ENCODE assay signal across 8 mouse cellular contexts in the genomic region with DNA sequence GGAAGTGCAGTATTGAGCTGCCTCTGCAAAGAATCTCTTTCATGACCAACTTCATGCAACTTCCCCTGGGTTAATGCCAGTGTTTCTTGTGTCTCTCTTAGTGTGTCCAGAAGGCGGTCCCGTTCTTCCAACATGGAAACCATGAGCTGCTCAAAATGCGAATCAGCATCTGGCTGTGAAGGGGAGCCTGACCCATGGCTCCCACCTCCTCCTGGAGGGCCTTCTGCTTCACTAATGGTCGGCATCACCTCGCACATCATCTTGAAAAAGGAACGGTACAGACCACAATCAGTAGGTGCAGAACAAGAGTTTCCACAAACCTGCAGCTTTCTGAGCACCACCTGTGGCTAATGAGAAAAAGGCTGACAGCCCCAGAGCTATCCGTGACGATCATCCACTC. TPM values are rescaled to one million over a fixed set of nuclear protein-coding genes. Genes with fewer than 3 reads are reported as not detected.
DNase-seq lines count a peak whose midpoint lies in the region; ATAC-seq lines count a peak whose summit lies in the region.

No protein-coding gene starts in this region.

- 0 out of 2 replicates have a peak, but pooled peaks cover 3% of the 10 kb centered on the region for H3K27me3 ChIP-seq in kidney, embryonic 15.5 days
- H3K27me3 ChIP-seq in embryonic facial prominence, embryonic 12.5 days: no peaks in the 10 kb centered on the region
- H3K27me3 ChIP-seq in hindbrain, embryonic 16.5 days (replicated peaks; ENCODE audit: control insufficient read depth, insufficient read depth, low read length): no peaks in the 10 kb centered on the region
- no peaks in the 10 kb centered on the region; the same call in 1 of the 2 replicates for H3K27me3 ChIP-seq in midbrain, embryonic 16.5 days (ENCODE audit: control insufficient read depth, insufficient read depth, low read depth, low read length)

- H3K27ac ChIP-seq in kidney, embryonic 15.5 days: no peak overlapping the region
- H3K27ac ChIP-seq in embryonic facial prominence, embryonic 12.5 days: no peak overlapping the region
- H3K27ac ChIP-seq in hindbrain, embryonic 16.5 days (ENCODE audit: low read depth, low read length): no peak overlapping the region
- no peak overlapping the region for H3K27ac ChIP-seq in midbrain, embryonic 16.5 days (ENCODE audit: low read length)

- peak overlapping the region; percentile 88 for H3K4me2 ChIP-seq in kidney, embryonic 15.5 days
- peak overlapping the region; percentile 81 for H3K4me2 ChIP-seq in embryonic facial prominence, embryonic 12.5 days (replicated peaks)
- H3K4me2 ChIP-seq in hindbrain, embryonic 16.5 days (ENCODE audit: low read length): peak overlapping the region; percentile 82
- peak overlapping the region; percentile 83 for H3K4me2 ChIP-seq in midbrain, embryonic 16.5 days (ENCODE audit: low read length)

- DNase-seq in kidney, adult 9 months: no peak
- no peak for DNase-seq in left cerebral cortex, adult 11 months (ENCODE audit: low spot score)
- DNase-seq in layer of hippocampus, adult 18-20 months (ENCODE audit: low spot score in 2 of 2): no peak

- peak overlapping the region; percentile 94 for H3K9ac ChIP-seq in kidney, embryonic 15.5 days
- H3K9ac ChIP-seq in embryonic facial prominence, embryonic 12.5 days: peak overlapping the region; percentile 99
- peak overlapping the region; percentile 99 for H3K9ac ChIP-seq in hindbrain, embryonic 16.5 days (ENCODE audit: low read depth, low read length)
- H3K9ac ChIP-seq in midbrain, embryonic 16.5 days (ENCODE audit: low read depth, low read length): peak overlapping the region; percentile 96

- no peak for ATAC-seq in kidney, embryonic 15.5 days (replicated peaks; ENCODE audit: low FRiP score)
- no peak for ATAC-seq in embryonic facial prominence, embryonic 12.5 days (ENCODE audit: insufficient number of reproducible peaks, insufficient read depth, low FRiP score, low TSS enrichment)
- ATAC-seq in hindbrain, embryonic 16.5 days: no peak
- ATAC-seq in midbrain, embryonic 16.5 days: no peak
- ATAC-seq in cerebellum, adult (ENCODE audit: insufficient number of reproducible peaks, low FRiP score, low TSS enrichment): no peak

- H3K4me1 ChIP-seq in kidney, embryonic 15.5 days: peaks cover 32% of the 10 kb centered on the region
- H3K4me1 ChIP-seq in embryonic facial prominence, embryonic 12.5 days: peaks cover 13% of the 10 kb centered on the region
- peaks cover 25% of the 10 kb centered on the region for H3K4me1 ChIP-seq in hindbrain, embryonic 16.5 days (ENCODE audit: control insufficient read depth, insufficient read depth, low read depth, low read length)
- H3K4me1 ChIP-seq in midbrain, embryonic 16.5 days (ENCODE audit: control insufficient read depth, insufficient read depth, low read length): peaks cover 19% of the 10 kb centered on the region

- WGBS in kidney, embryonic 15.5 days: 90% methylated on average over 8 of the region's 8 CpGs
- 88% methylated on average over 8 of the region's 8 CpGs for WGBS in embryonic facial prominence, embryonic 12.5 days
- WGBS in hindbrain, embryonic 16.5 days: 86% methylated on average over 8 of the region's 8 CpGs
- 88% methylated on average over 8 of the region's 8 CpGs for WGBS in midbrain, embryonic 16.5 days

- H3K36me3 ChIP-seq in kidney, embryonic 15.5 days: peaks cover 43% of the 10 kb centered on the region
- peaks cover 26% of the 10 kb centered on the region for H3K36me3 ChIP-seq in embryonic facial prominence, embryonic 12.5 days
- H3K36me3 ChIP-seq in hindbrain, embryonic 16.5 days (ENCODE audit: control insufficient read depth, insufficient read depth, low read length): 0 out of 2 replicates have a peak, but pooled peaks cover 4% of the 10 kb centered on the region
- H3K36me3 ChIP-seq in midbrain, embryonic 16.5 days (ENCODE audit: control insufficient read depth, insufficient read depth, low read length): 0 out of 2 replicates have a peak, but pooled peaks cover 3% of the 10 kb centered on the region

- no peaks in the 10 kb centered on the region for H3K9me3 ChIP-seq in kidney, embryonic 15.5 days (replicated peaks)
- no peaks in the 10 kb centered on the region for H3K9me3 ChIP-seq in embryonic facial prominence, embryonic 12.5 days
- H3K9me3 ChIP-seq in hindbrain, embryonic 16.5 days (ENCODE audit: control insufficient read depth, low read length): no peaks in the 10 kb centered on the region
- no peaks in the 10 kb centered on the region for H3K9me3 ChIP-seq in midbrain, embryonic 16.5 days (replicated peaks; ENCODE audit: control insufficient read depth, low read length, poor library complexity, severe bottlenecking)

- peak overlapping the region; percentile 99 for H3K4me3 ChIP-seq in kidney, embryonic 15.5 days (replicated peaks)
- peak overlapping the region; percentile 99 for H3K4me3 ChIP-seq in embryonic facial prominence, embryonic 12.5 days
- peak overlapping the region; percentile 92 for H3K4me3 ChIP-seq in hindbrain, embryonic 16.5 days (ENCODE audit: low read length)
- H3K4me3 ChIP-seq in midbrain, embryonic 16.5 days (ENCODE audit: low read depth, low read length): no peak overlapping the region

RNA-seq across cellular contexts. Expression of a gene that starts 1.3 kb away (rescaled TPM):
- polyA plus RNA-seq in kidney, embryonic 15.5 days (2015; fragmentation: Nextera tagmentation; extraction: Ambion mirVana): 39.2 and 42.1 TPM in 2 replicates
- polyA plus RNA-seq in embryonic facial prominence, embryonic 12.5 days (2016; fragmentation: Nextera tagmentation; extraction: Ambion mirVana): 52.5 and 54.9 TPM in 2 replicates
- 12.8 and 23.9 TPM in 2 replicates for polyA plus RNA-seq in hindbrain, embryonic 16.5 days (2015; fragmentation: Nextera tagmentation; extraction: Ambion mirVana)
- polyA plus RNA-seq in midbrain, embryonic 16.5 days (2015; fragmentation: Nextera tagmentation; extraction: Ambion mirVana): 20.8 and 24.8 TPM in 2 replicates
- total RNA-seq in layer of hippocampus, adult 18-20 months (2021): 10 to 100 TPM; 35.6 to 37.0 TPM

RNA-seq across cellular contexts. Expression of a gene that starts 30.0 kb away (rescaled TPM):
- 12.7 and 13.7 TPM in 2 replicates for polyA plus RNA-seq in kidney, embryonic 15.5 days (2015; fragmentation: Nextera tagmentation; extraction: Ambion mirVana)
- polyA plus RNA-seq in embryonic facial prominence, embryonic 12.5 days (2016; fragmentation: Nextera tagmentation; extraction: Ambion mirVana): 10.1 and 10.3 TPM in 2 replicates
- 4.7 and 5.9 TPM in 2 replicates for polyA plus RNA-seq in hindbrain, embryonic 16.5 days (2015; fragmentation: Nextera tagmentation; extraction: Ambion mirVana)
- 4.0 and 4.5 TPM in 2 replicates for polyA plus RNA-seq in midbrain, embryonic 16.5 days (2015; fragmentation: Nextera tagmentation; extraction: Ambion mirVana)
- 1 to 10 TPM; 2.0 TPM for total RNA-seq in layer of hippocampus, adult 18-20 months (2021)
